Mouse (Mus musculus) adrenal gland, postnatal 10 days (tissue): ENCODE data around the gene Gm31571. TPM values are rescaled to one million over a fixed set of nuclear protein-coding genes. Genes with fewer than 3 reads are reported as not detected.
"Not testable (repeated sequence)": the region's sequence is repeated elsewhere in the genome, so short reads cannot be mapped to it uniquely, and the experiment has no call there.

ENCODE experiments used
- DNase-seq: peaks from one replicate; pipeline ENCODE4 v3.0.0; 2021; ENCODE audit warnings: mixed read lengths
- long read RNA-seq, 2 experiments: library from polyadenylated mRNA; stranded (forward); transcript quantifications; one replicate each; pipeline ENCODE4 v2.0.0; 2021
- total RNA-seq, 2 experiments: library from RNA; stranded (reverse); gene quantifications; 2 replicates each; pipeline ENCODE4 v1.2.3; 2021

Gene Gm31571
- total RNA-seq = not detected
- long read RNA-seq, experiment 1 = 0 reads
- long read RNA-seq, experiment 2 = 0 reads

- not testable (repeated sequence) for DNase-seq
These were observed at the start of gene Gm31571 for GRCm38 (mm10) chrY:22051253-22051652. Gene Gm31571, minus strand, starts transcription at chrY:22051353.
